Mouse (Mus musculus): ENCODE data around the gene Rem1.
"Not testable (repeated sequence)": the region's sequence is repeated elsewhere in the genome, so short reads cannot be mapped to it uniquely, and the experiment has no call there.

Gene Rem1

DNA sequence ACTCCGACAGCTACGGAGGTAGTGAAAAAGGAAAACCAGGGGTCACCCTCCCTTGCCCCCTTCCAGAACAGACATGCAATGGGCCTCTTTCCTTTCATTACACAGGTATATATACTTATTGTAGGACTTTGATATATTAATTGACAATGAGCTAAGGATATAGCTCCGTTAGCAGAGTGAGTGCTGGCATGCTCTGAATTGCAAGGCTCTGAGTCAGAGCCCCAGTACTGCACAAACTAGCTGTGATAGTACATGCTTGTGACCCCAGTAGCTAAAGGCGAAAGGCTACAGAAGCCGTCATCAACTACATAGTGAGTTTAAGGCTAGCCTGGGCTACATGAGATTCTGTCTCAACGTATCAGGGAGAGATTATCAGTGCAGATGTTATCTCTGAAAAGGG, 3.2 kb downstream of the Rem1 start:
- no peak for DNase-seq

DNA sequence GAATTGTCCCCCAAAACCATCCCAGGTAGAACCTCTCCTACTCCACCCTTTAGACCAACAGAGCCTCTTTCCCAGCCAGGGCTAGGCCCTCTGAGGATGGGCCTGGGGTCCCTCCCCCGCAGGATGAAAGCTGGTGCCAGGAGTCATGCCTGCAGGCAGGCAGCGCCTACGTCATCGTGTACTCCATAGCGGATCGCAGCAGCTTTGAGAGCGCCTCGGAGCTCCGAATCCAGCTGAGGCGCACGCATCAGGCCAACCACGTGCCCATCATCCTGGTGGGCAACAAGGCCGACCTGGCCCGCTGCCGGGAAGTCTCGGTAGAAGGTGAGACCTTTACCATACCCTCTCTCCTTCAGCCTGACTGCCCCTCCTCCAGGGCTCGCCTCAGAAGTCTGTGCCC, 6.6 kb downstream of the Rem1 start:
- DNase-seq = peak; percentile 24 to 27

DNA sequence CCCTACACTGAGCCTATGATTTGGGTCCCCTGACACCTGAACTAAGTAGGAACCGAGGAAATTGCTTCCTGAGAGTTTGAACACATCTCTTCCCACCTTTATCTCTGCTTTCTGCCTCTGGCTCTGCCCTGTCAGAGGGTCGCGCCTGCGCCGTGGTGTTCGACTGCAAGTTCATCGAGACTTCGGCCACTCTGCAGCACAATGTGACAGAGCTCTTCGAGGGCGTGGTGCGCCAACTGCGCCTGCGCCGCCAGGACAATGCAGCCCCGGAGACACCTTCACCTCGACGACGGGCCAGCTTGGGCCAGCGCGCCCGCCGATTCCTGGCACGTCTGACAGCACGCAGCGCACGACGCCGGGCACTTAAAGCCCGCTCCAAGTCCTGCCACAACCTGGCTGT, 7.6 kb downstream of the Rem1 start:
- no peak for DNase-seq

DNA sequence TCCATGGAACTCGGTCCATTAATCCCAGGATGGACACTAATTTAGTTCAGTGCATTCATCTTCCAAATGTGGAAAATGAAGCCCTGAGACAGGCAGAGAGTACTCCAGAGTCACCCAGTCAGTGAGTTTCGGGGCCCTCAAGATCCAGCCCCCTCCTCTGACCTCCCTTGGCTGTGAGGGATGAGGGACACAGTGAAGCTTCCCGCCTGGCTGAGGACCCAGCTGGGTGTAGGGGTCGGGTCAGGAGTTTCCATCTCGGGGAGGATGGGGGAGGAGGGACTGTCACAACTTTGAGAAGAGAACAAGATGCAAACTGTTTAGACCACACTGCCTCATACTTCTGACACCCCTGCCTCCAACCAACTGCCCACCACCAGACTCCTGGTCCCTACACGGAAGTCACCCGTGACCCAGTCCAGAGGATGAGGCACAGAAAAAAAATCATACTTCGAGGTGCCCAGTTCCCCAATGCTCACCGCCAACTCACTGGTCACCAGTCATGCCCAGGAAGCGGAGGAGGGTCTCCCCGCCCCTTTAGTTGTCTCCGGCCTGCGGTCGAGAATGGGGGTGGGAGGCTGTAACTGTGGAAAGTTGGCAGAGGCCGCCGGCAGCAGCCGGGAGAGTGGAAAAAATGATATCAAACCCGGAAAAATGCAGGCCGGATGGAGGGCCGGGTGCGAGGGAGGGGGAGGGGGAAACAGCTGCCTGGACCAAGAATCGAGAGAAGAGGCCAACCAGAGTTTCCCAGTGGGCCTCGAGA, 9.7 kb downstream of the Rem1 start:
- DNase-seq = peak; percentile 36 to 37

DNA sequence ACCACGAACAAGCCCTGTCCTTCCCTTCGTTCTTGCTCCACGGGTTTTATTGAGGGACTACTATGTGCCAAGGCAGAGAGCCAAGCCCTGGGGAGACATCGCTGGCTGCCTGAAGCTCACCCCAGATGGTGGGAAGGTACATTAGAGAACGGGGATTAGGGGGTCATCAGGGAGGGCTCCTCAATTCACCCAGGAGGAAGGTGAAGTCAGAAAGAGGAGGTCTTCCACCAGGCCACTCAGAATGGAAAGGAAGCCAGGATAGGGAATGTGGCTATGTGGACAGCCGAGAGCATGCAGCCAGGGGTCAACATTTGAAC, 10.2 kb downstream of the Rem1 start:
- DNase-seq = no peak

DNA sequence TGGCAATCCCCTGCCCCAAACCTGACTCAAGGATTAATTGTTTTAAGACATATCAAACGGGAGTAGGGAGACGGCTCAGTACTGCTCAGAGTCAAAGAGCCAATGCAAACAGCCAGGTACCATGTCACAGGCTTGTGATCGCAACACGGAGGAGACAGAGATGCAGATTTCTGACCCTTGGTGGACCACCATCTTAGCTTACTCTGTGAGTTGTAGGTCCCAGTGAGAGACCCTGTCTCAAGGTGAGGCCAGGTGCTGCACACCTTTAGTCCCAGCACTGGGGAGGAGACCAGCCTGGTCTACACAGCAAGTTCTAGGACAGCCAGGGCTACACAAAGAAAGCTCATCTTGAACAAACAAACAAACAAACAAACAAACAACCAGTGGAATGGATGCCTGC, 10.6 kb downstream of the Rem1 start:
- DNase-seq = no peak

DNA sequence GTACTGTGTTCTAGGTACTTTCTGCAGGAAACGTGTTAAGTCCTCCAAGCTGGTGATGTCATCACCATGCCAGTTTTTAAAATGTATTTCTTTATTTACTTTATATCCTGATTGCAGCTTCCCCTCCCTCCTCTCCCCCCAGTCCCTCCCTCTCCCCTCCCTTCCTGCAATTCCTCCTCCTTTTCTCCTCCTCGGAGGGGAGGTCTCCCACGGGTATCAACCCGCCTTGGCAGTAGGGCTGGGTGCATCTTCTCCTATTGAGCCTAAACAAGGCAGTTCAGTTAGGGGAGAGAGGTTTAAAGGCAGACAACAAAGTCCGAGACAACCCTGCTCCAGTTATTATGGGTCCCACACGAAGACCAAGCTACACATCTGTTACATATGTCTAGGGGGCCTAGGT, 12.1 kb downstream of the Rem1 start:
- DNase-seq = no peak

DNA sequence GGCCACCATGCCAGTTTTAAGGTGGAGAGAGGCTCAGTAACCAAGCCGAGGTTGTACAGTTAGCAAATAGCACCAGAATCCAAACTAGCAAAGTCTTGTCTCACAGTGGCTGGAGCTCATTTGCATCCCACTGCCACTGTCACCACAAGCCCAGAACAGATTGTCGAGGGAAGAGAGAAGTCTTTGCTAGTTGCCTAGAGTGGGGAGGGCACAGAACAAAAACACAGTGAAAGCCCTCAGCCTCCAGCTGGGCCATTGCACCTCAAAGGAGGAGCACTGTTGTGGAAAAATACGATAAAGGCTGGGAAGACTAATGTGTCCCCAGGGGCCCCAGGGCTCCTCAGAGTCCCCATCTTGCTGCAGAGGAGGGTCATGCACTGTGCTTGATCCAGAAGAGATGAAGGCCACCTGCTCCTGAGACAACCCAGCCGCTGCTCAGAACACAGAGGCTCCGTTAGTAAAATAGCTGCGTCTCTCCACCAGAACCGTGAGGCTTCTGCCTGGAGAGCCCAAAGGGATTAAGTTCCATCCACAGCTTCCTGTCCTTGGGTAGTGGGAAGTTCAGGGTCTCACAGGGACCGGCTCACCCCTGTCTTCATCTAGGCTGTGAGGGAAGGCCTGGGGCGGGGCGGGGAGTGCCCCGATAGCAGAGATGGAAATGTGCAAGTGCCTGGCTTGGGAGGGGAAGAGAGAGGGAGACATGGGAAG, 12.8 kb downstream of the Rem1 start:
- DNase-seq = no peak

DNA sequence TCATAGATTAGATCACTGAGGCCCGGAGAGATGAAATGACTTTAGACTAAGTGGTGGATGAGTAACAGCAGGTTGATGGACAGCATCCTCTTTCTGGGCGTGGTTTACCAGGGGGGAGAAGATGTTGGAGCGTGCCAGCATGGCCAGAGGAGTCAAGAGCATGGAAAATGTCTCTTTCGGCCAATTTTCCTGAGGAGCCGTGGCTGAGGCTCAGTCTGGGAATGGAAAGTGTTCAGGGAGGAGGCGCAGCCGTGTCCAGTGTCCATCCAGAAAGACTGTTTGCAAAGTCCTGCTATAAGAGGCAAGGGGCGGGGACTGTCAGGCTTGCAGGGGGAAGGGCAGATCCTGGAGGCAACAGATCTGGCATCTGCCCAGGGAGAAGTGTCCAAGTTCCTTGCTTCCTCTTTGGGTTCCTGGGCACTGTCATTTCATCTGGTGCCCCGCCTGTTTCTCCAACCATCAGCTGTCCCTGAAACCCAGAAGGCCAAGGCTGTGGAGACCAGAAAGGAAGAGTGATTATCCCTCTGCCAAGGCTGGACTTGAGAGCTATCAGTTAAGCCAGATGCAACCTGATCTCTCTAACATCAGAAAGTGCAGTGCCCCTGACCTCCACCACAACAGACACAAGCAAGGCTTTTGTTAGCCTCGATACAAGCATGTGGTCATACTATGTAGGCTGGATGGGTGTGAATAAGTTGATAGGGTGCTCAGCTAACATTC, 26.3 kb downstream of the Rem1 start:
- DNase-seq = peak; percentile 55 to 63

DNA sequence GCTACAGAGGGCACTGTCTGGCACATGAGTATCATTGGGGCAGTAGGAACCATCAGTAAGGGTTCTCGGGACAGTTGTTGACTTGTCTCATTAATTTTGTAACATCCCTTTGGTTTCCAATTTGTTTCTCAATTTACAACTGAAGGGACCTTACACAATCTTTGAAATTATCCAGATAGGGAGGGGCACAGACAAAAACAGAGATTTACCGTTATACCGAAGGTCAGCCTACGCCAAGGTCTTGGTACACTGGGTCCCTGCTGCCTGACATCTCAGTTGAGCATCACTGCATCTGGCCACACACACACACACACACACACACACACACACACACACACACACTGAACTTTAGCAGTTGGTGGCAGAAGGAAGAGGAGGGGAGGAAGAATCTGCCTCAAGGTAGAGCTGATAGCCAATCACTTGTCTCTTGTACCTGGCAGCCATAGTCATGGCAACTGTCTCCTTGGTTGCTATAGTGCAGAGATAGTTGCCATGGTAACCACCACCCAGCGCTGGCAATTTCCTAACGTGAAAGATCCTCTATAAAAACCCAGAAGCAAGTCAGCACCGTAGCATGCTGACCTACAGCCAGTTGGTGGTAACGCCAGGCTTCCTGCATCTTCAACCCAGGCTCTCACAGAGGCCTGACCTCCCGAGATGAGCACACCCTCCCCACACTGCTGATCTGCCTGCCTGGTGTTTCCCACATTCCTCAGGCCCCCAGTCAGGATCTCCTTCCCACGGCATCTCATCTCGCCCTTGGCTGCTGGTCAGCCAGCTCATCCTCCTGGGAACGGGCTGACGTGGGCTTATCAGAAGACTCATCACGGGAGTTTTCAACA, 27.3 kb downstream of the Rem1 start:
- peak; percentile 70 to 71 for DNase-seq

DNA sequence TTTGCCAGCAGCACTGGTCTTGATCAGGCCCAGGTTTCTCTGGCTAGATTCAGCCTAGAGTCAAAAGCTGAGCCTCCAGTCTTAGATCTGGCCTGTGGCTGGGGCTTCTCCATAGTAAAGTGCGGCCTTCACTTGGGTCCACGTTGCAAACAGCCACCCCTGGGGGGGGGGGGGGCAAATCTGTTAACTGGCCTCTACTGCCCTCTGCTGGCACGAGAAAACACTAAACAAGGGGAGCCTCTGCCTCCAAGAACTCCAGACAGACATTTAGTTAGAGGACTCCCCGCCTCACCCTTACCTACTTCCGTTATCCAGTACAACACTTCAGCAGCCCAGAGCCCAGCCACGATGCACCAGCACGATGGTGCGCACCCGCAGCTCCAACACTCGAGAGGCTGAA, 30.6 kb downstream of the Rem1 start:
- DNase-seq = peak; percentile 48 to 61

DNA sequence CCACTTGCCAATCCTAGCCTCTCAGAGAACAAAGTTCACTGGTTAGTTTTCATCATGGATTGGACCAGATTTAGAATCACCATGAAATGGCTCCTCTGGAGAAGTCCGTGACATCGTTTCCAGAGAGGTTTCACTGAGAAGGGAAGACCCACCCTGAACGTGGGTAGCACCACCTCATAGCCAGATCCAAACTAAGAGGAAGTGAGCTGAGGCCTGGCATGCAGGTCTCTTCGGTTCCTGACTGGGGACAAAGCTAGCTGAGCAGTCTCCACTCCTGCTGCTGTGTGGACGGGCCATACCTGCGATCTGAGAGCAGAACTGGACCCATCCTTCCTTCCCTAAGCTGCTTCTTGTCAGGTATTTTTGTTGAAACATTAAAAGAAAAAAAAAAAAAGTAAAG, 34.4 kb downstream of the Rem1 start:
- DNase-seq = no peak

DNA sequence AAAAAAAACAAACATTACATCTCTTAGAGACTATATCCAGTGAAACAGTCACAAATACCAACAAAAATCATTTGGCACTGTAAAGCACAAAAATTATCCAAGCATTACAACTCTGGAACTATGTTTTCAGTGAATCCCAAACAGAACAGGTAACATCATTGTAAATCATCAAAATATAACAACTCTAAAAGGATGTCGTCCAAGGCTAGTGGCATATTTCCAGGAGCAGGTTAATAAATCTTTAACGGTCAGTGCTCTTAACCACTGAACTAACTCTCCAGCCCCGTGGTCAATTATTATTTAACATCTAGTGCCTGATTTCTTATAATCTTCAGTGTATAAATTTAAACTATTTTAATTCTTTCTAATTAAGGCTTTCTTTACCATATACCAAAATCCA, 39.4 kb downstream of the Rem1 start:
- DNase-seq = not testable (repeated sequence)

DNA sequence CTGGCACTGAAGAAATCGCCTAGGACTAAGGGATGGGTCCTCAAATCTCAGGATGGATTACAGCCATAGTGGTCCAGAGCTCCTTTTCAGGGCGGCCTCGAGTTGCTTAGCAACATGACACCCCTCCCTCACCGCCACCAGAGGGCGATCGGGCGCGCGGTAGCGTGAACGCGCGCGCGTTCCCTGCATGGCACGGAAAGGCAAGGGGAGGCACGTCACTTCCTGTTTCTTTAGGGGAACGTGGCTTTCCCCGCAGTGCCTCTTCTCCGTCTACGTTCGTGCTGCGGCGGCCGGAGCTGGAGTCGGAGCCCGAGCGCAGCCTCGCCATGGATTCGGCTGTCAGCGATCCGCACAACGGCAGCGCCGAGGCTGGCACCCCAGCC, 42.5 kb downstream of the Rem1 start, which contains the start of gene H13:
Gene H13, plus strand, starts transcription at position 206 of the 383 bp plus-strand sequence.
- DNase-seq = peak; percentile 96 to 97

DNA sequence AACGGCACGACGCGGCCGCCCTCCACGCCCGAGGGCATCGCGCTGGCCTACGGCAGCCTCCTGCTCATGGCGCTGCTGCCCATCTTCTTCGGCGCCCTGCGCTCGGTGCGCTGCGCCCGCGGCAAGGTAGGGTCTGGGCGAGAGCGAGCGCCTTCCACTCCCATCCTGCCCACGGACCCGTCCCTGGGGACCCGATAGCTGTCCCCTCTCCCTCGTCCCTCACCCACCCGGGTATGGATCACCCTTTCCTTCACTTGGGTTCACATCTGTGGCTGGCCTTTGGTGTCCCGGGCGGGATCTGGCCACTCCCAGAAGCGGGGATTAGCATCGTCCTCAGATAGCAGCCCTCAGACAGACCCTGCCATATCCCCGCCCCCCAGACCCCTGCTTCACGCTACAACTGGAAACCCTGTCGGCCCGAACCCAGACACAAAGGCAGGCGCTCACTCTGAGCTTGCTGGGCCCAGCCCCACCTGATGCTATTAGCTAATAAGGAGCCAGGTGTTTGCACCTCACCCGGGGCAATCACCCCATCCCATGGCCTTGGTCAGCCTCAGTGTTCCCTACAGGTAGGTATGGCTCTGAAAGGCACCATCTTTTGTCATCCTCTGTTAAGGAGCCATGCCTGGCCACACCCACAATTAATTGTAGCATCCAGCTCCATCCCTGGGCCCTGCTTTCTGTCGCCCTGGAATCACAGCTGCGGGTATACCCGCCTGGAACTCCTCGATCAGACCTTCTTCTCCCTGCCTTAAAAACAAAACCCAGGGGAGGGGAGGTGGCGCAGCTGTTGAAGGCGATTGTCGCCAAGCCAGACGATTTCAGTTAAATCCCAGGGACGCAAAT, 43.1 kb downstream of the Rem1 start:
- peak; percentile 70 to 72 for DNase-seq

DNA sequence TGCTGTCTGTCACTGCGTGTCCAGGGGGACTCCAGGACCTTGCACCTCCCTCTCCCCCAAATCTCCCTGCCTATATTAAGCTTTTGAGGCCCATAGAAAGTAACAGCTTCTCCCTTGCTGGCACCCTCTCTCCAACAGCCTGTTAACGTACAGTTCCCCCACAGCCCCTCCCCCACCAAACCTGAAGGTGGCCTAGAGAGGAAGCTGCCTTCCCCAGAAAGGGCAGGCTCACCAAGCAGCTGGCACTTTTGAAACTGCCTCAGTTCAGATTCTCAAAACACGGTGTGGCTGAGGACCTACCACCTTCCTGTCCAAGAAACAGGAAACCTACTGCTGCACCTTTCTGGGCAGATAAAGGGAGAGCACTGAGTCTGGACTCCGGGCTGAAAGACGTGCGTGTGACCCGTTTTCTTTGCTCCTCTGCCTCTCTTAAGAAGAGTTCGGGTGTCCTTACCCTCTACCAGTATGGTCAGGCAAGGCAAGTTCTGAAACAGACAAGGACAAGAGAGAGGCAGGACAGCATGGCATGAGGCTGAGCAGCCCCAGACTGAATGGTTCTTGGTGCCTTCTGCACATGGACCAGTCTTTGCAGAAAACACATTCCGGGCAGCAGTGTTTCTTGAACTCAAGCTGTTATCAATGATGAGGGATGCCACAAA, 44.4 kb downstream of the Rem1 start:
- peak; percentile 63 to 65 for DNase-seq

DNA sequence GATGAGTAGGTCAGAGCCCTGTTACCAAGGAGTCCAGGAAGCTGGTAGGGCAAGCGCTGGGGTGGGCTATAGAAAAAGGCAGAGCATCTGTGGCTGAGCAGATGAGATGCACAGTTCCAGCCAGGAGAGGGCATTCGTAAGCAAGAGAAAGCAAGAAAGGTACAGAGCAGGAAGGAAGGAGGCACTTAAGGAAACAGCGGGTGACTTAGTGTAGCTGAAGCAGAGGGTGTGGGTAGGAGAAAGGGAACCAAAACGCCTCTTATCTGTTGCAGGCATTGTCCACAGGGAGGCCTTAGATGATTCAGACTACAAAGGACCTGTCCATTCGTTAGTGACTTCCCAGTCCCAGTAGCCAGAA, 44.9 kb downstream of the Rem1 start:
- peak; percentile 71 to 73 for DNase-seq

DNA sequence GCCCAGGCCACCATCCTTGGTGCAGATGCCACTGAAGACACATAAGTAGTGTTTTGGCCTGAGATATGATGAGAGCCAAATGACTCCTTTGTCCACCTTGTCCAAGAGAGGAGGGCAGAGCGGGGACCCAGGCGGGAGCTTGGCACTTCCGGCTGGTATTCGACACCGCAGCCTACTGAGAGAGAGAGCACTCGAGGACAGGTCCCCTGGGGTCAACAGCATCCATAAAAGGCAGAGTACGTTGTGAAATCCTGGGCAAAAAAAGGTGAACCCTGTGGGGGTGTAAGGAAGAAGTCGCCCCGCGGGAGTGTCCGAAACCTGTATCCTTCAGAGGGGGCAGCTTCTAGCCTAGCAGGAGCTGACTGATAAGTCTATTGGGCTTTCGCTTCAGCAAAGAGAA, 45.4 kb downstream of the Rem1 start:
- peak; percentile 25 to 33 for DNase-seq

DNA sequence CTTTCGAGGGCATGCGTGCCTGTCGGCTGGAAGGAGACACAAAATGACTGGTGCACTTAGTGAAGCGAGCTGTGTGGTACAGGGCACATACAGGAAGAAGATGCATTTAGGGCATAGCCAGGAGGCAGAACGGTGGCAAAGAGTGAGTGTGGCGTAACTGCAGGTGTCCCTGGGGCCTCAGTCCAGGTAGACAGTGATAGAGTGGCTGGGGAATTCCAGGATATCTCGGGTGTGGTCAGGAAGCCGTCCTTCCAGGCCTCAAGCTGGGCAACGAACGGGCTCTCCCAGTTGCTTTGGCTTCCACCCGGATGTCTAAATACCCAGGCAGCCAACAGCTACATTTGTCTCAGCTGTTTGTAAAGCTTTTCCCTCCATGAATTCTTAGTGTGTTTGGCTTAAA, 47.4 kb downstream of the Rem1 start:
- DNase-seq = no peak

DNA sequence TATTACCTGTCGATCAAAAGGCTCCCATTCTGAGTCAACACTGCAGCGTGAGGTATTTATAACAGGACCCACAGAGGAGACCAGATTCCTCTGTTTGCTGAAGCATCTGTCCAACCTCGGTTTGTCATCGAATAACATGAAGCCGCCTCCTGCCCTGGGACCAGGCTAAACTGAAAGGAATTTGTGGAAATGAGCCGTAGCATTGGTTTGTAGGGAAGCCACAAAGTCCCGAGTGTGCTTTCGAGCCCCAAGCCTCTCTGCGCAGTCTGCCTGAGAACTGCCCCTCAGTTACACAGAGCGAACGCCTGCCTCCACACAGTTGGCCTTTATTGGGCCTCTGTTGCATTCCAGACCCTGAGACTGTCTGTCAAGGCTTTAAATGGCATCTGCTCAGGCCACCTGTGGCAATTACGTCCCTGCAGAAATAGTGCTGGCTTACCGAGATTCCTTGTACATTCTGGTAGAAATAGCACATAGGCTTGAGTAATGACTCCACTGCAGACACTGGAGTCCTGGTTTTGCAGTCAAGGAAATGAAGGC, 48.6 kb downstream of the Rem1 start:
- no peak for DNase-seq

DNA sequence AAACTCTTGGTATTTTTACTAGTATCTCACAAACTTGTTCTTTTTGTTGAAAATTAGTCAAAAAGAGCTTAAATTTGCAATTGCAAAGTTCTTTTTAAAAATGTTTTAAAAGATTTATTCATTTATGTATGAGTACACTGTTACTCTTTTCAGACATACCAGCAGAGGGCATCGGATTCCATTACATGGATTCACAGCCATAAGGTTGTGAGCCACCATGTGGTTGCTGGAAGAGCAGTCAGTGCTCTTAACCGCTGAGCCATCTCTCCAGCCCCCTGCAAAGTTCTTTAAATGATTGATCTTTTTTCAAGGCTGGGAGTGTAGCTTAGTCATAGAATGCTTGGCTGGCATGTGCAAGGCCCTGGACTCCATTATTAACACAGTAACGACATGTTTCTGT, 51.6 kb downstream of the Rem1 start:
- DNase-seq = peak; percentile 66 to 77
